Mouse (Mus musculus) neural tube, embryonic 14.5 days (tissue): ENCODE measurements at regions not wholly inside any gene's neighbourhood (a gene's known extent, or its start where the extent isn't known, plus 50 kb on each side); places are given as distances from the start of the nearest gene placed in this dataset. TPM values are rescaled to one million over a fixed set of nuclear protein-coding genes. Genes with fewer than 3 reads are reported as not detected.

Source experiments
- ATAC-seq: fragments of 200-750 bp; cut with Nextera tagmentation; 2 replicates; pipeline ENCODE4 v1.8.0; 2017; ENCODE audit warnings: low read depth, mild to moderate bottlenecking, moderate TSS enrichment, moderate library complexity
- H3K27ac ChIP-seq: fragments of 300-500 bp; sonication (generic); 2 replicates; pipeline ENCODE4 v1.5.1; 2014; ENCODE audit warnings: low read depth, mild to moderate bottlenecking, control low read depth, low read length, moderate library complexity, mixed read lengths
- H3K27me3 ChIP-seq: fragments of 300-500 bp; sonication (generic); 2 replicates; pipeline ENCODE4 v1.6.1; 2014; ENCODE audit warnings: low read length; ENCODE audit not compliant: control insufficient read depth, insufficient read depth
- H3K36me3 ChIP-seq: fragments of 300-500 bp; sonication (generic); 2 replicates; pipeline ENCODE4 v1.6.1; 2014; ENCODE audit warnings: low read length, mixed read lengths; ENCODE audit not compliant: control insufficient read depth, insufficient read depth
- H3K4me1 ChIP-seq: fragments of 300-500 bp; sonication (generic); 2 replicates; pipeline ENCODE4 v1.6.1; 2014; ENCODE audit warnings: low read length; ENCODE audit not compliant: control insufficient read depth, insufficient read depth
- H3K4me2 ChIP-seq: fragments of 300-500 bp; sonication (generic); 2 replicates; pipeline ENCODE4 v1.6.1; 2014; ENCODE audit warnings: mild to moderate bottlenecking, low read depth, low read length, control low read depth
- H3K4me3 ChIP-seq: fragments of 300-500 bp; sonication (generic); 2 replicates; pipeline ENCODE4 v1.5.1; 2014; ENCODE audit warnings: low read depth, low read length, control low read depth, mixed read lengths
- H3K9ac ChIP-seq: fragments of 300-500 bp; sonication (generic); replicated peaks from 2 replicates; pipeline ENCODE4 v1.6.1; 2014; ENCODE audit warnings: low read depth, mild to moderate bottlenecking, control low read depth, low read length, mixed read lengths
- H3K9me3 ChIP-seq: fragments of 300-500 bp; sonication (generic); 2 replicates; pipeline ENCODE4 v1.6.1; 2016; ENCODE audit warnings: low read length; ENCODE audit not compliant: control insufficient read depth
- WGBS: fragments of 180-500 bp; shearing (Covaris S2); extraction: QIAGEN DNeasy Blood & Tissue Kit; methylation state at CpG from one replicate; pipeline ENCODE4 v1.1.7; 2014; 5-methylcytosine and 5-hydroxymethylcytosine counted together
- microRNA-seq: library from miRNA; unstranded; fragments of <30 nt; microRNA quantifications from one replicate; pipeline ENCODE4, GENCODE M21; 2016

DNA sequence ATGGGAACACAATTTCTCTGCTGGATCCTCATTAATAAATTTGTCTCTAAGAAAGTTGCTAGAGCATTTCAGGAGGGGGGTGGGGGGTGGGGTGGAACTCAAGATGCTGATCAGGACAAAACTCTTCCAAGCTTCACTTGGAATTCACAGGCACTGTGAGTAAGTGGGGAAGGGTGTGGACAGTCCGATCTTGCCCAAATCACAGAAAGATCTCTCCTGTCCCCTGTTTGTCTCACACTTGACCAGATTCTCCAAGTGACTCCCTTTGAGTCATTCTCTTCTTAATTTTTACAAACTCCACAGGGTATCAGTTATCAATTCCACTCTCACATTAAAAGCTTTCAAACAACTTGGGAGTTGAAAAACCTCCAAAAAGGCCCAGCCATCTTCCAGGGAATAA is 58.1 kb upstream of the Mocs2 start:
- no peak overlapping the region for H3K4me3 ChIP-seq
- H3K36me3 ChIP-seq, result no peaks in the 10 kb centered on the region
- no peaks in the 10 kb centered on the region for H3K9me3 ChIP-seq
- H3K4me1 ChIP-seq, result no peaks in the 10 kb centered on the region
- H3K27me3 ChIP-seq, result no peaks in the 10 kb centered on the region
- no peak overlapping the region for H3K4me2 ChIP-seq
- 89% methylated on average over 1 of the region's 1 CpGs for WGBS
- ATAC-seq, result no peak
- no peak overlapping the region for H3K27ac ChIP-seq
- no peak overlapping the region for H3K9ac ChIP-seq

DNA sequence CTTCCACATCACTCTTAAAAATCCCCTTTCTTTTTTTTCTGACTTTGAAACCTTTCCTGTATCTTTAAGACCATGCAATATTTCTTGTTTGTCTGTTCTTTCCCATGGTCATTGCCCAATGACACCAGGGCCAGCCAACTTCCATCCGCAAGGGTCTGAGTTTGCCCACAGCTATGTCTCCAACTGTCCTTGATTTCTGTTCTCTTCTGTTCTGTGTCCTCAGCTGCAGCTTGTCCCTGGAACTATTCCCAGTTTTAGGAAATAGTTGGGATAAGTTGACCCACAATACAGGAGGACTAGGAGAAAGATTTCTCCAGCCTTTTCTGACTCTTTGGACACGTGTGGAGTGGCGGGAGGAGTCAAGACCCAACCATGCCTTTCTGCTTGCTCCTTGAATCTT is 57.1 kb upstream of the Mocs2 start:
- no peak for ATAC-seq
- 93% methylated on average over 3 of the region's 3 CpGs for WGBS
- Histone ChIP-seq H3K9me3 (no peaks in the 10 kb centered on the region), H3K9ac (no peak overlapping the region), H3K4me2 (no peak overlapping the region), H3K4me3 (no peak overlapping the region), H3K27me3 (no peaks in the 10 kb centered on the region), H3K4me1 (no peaks in the 10 kb centered on the region), H3K27ac (no peak overlapping the region), H3K36me3 (no peaks in the 10 kb centered on the region)

Small RNA genes in the stretch of these regions (microRNA-seq; reads per million reads assigned to microRNA genes)
- gene Gm25950, result not detected
